Mouse (Mus musculus): Measurements from ENCODE around the gene Ctnnd2. TPM values are rescaled to one million over a fixed set of nuclear protein-coding genes. Genes with fewer than 3 reads are reported as not detected.

Gene Ctnnd2
- total and polyA plus RNA-seq, 3 experiments = 0.16 TPM; not detected in 2

DNA sequence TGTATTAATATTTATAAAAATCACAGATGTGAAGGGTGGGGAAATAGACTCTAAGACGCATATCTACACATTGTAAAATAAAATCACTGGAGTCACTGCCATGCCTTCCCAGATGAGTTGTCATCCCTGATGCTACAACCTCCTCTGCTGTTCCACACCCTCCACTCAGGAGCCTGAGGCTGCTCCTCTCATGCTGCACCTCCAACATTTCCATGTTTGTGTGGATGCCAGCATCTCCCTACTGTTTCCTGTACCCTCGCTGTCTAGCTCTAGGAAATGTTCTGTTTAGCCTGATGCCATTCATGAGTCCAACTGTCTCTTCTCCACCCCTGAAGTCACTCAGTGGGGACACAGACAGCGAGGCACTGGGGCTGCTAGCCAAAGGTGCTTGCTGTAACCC lies 620.9 kb downstream of the Ctnnd2 start:
- no peak overlapping the region for H3K4me3 ChIP-seq (ENCODE audit: low read depth, low read length)
- H3K4me1 ChIP-seq (ENCODE audit: insufficient read depth, low read depth, low read length) = no peaks in the 10 kb centered on the region
- ATAC-seq (ENCODE audit: extremely low read depth, insufficient number of reproducible peaks, low FRiP score, poor library complexity, severe bottlenecking) (no peak), DNase-seq (ENCODE audit: low spot score) (no peak)
- TF ChIP-seq TAL1 (conservative IDR thresholded peaks at IDR 0.05; ENCODE audit: low read depth, low read length) (no peak), CTCF (IDR thresholded peaks at IDR 0.05; ENCODE audit: low read depth, low read length) (no peak), POLR2AphosphoS5 (IDR thresholded peaks at IDR 0.05; ENCODE audit: insufficient replicate concordance, low read depth, low read length) (no peak), GATA1 (IDR thresholded peaks at IDR 0.05; ENCODE audit: borderline replicate concordance, low read length) (no peak), GATA2 (IDR thresholded peaks at IDR 0.05; ENCODE audit: borderline replicate concordance, low read depth, low read length) (no peak)
- H3K36me3 ChIP-seq (replicated peaks) = no peaks in the 10 kb centered on the region
- no peaks in the 10 kb centered on the region for H3K27me3 ChIP-seq (ENCODE audit: insufficient read depth, low read length)
- H3K9me3 ChIP-seq (replicated peaks) = no peaks in the 10 kb centered on the region

DNA sequence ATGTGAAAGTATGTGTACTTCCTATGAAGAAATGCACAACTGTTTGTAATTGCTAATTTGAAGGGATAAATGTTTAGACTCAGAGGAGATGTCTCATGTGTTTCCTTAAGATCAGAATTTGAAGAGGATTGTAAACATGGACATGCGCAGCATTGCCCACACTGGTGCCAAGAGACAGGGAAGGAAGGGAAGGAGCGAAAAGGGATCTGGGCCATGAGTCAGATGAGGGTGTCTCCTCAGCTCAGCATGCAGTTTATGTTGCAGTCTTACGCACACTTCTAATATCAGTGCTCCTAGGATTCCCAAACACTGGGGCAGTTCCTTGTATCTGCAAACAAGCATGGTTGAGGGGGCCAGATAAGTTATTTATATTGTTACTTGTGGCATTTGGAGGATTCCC lies 623.3 kb downstream of the Ctnnd2 start:
- Histone ChIP-seq H3K9me3 (replicated peaks) (no peaks in the 10 kb centered on the region), H3K4me1 (ENCODE audit: insufficient read depth, low read depth, low read length) (no peaks in the 10 kb centered on the region), H3K4me3 (ENCODE audit: low read depth, low read length) (no peak overlapping the region), H3K36me3 (replicated peaks) (no peaks in the 10 kb centered on the region), H3K27me3 (ENCODE audit: insufficient read depth, low read length) (no peaks in the 10 kb centered on the region)
- DNase-seq (ENCODE audit: low spot score) (no peak), ATAC-seq (ENCODE audit: extremely low read depth, insufficient number of reproducible peaks, low FRiP score, poor library complexity, severe bottlenecking) (no peak)
- TF ChIP-seq POLR2AphosphoS5 (IDR thresholded peaks at IDR 0.05; ENCODE audit: insufficient replicate concordance, low read depth, low read length) (no peak), CTCF (IDR thresholded peaks at IDR 0.05; ENCODE audit: low read depth, low read length) (no peak), TAL1 (conservative IDR thresholded peaks at IDR 0.05; ENCODE audit: low read depth, low read length) (no peak), GATA1 (IDR thresholded peaks at IDR 0.05; ENCODE audit: borderline replicate concordance, low read length) (no peak), GATA2 (IDR thresholded peaks at IDR 0.05; ENCODE audit: borderline replicate concordance, low read depth, low read length) (no peak)

DNA sequence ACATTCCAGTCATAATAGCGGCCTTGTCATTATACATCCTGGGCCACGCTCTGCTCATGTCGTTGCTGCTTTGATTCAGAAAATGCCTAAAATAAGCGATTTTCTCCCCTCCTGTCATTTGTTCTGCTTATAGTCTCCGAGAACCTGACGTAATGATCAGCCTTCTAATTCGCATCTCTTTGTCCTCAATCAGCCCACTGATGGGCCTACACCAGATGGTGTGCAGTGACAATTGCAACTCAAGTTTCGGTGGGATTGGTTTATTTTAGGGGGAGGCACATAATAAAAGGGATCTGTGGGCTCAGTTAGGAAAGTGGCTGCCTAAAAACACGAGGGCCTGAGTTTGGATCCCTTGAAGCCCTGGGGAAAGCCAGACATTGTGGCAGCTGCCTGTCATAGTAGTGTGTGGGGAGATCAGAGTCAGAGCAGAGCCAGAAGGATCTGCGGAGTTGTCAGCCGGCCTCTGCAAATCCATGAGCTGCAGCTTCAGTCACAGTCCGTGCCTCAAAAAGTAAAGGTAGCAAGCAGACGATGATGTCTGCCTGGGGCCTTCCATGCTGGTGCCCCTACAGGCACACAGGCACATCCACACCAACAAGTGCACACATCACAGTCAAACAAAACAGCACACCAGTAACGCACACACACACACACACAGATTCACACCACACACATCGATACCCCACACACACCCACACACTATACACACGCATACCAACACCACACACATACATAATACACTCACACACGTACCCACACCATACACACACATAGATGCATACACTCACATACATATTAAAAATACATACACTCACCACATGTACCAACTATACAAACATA lies 655.3 kb downstream of the Ctnnd2 start:
- H3K4me3 ChIP-seq (ENCODE audit: low read depth, low read length) = no peak overlapping the region
- no peak for DNase-seq (ENCODE audit: low spot score)
- H3K27me3 ChIP-seq (ENCODE audit: insufficient read depth, low read length) = no peaks in the 10 kb centered on the region
- H3K4me1 ChIP-seq (ENCODE audit: insufficient read depth, low read depth, low read length) = no peaks in the 10 kb centered on the region
- TF ChIP-seq GATA2 (IDR thresholded peaks at IDR 0.05; ENCODE audit: borderline replicate concordance, low read depth, low read length) = no peak
- TF ChIP-seq TAL1 (conservative IDR thresholded peaks at IDR 0.05; ENCODE audit: low read depth, low read length) = no peak
- TF ChIP-seq POLR2AphosphoS5 (IDR thresholded peaks at IDR 0.05; ENCODE audit: insufficient replicate concordance, low read depth, low read length) = no peak
- TF ChIP-seq GATA1 (IDR thresholded peaks at IDR 0.05; ENCODE audit: borderline replicate concordance, low read length) = no peak
- TF ChIP-seq CTCF (IDR thresholded peaks at IDR 0.05; ENCODE audit: low read depth, low read length) = no peak
- no peak for ATAC-seq (ENCODE audit: extremely low read depth, insufficient number of reproducible peaks, low FRiP score, poor library complexity, severe bottlenecking)
- H3K36me3 ChIP-seq (replicated peaks) = no peaks in the 10 kb centered on the region
- H3K9me3 ChIP-seq (replicated peaks) = no peaks in the 10 kb centered on the region

DNA sequence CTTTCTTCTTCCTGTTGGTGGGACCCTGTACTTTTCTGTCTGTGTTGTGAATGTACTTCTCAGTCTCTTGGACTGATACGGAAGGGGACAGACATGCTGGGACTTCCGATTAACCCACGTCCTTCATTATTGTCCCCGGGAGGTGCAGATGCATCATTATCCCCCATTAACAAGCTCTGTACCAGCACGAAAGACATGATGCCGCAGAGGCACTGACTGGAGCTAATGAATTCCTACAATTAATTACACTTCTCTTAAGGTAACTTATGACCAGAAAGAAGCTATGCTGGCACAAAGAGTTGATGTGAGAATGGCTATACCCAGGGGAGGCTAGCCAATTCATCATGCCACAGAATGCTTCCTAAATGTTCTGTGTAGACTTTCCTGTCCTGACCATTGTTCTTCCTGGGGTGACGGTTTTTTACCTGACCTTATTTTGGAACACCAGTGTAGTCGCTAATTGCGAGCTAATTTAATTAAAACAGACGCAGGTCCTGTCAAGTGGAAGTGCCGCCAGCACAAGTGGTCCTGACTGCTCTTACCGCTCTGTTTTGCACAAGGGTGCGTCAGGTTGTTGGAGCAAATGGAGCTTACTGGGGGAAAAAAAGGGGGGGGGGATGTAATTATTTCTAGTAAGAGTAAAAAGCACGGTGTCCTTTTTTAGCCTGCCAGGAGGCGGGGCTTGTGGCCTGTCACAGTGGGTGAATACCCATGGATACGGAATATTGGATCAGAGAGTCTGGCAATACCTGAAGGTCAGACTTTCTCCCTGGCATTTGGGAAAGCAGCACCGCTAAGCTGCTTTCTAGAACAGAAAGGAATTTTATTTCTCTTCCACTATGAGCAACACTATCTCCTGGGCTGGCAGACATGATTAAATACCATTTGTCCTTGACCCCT lies 685.1 kb downstream of the Ctnnd2 start:
- Histone ChIP-seq H3K27me3 (ENCODE audit: insufficient read depth, low read length) (no peaks in the 10 kb centered on the region), H3K36me3 (replicated peaks) (no peaks in the 10 kb centered on the region), H3K4me1 (ENCODE audit: insufficient read depth, low read depth, low read length) (no peaks in the 10 kb centered on the region), H3K4me3 (ENCODE audit: low read depth, low read length) (no peak overlapping the region), H3K9me3 (replicated peaks) (peaks cover 2% of the 10 kb centered on the region; the same call in 1 of the 2 replicates)
- TF ChIP-seq POLR2AphosphoS5 (IDR thresholded peaks at IDR 0.05; ENCODE audit: insufficient replicate concordance, low read depth, low read length) (no peak), TAL1 (conservative IDR thresholded peaks at IDR 0.05; ENCODE audit: low read depth, low read length) (no peak), GATA2 (IDR thresholded peaks at IDR 0.05; ENCODE audit: borderline replicate concordance, low read depth, low read length) (no peak), GATA1 (IDR thresholded peaks at IDR 0.05; ENCODE audit: borderline replicate concordance, low read length) (no peak), CTCF (IDR thresholded peaks at IDR 0.05; ENCODE audit: low read depth, low read length) (no peak)
- DNase-seq (ENCODE audit: low spot score) (no peak), ATAC-seq (ENCODE audit: extremely low read depth, insufficient number of reproducible peaks, low FRiP score, poor library complexity, severe bottlenecking) (no peak)

- Histone ChIP-seq H3K4me1 (ENCODE audit: insufficient read depth, low read depth, low read length) (no peaks in the 10 kb centered on the region), H3K27me3 (ENCODE audit: insufficient read depth, low read length) (no peaks in the 10 kb centered on the region), H3K36me3 (replicated peaks) (no peaks in the 10 kb centered on the region), H3K4me3 (ENCODE audit: low read depth, low read length) (no peak overlapping the region), H3K9me3 (replicated peaks) (no peaks in the 10 kb centered on the region)
- DNase-seq (ENCODE audit: low spot score) (no peak), ATAC-seq (ENCODE audit: extremely low read depth, insufficient number of reproducible peaks, low FRiP score, poor library complexity, severe bottlenecking) (no peak)
- TF ChIP-seq POLR2AphosphoS5 (IDR thresholded peaks at IDR 0.05; ENCODE audit: insufficient replicate concordance, low read depth, low read length) (no peak), GATA2 (IDR thresholded peaks at IDR 0.05; ENCODE audit: borderline replicate concordance, low read depth, low read length) (no peak), TAL1 (conservative IDR thresholded peaks at IDR 0.05; ENCODE audit: low read depth, low read length) (no peak), CTCF (IDR thresholded peaks at IDR 0.05; ENCODE audit: low read depth, low read length) (no peak), GATA1 (IDR thresholded peaks at IDR 0.05; ENCODE audit: borderline replicate concordance, low read length) (no peak)
Observed at GRCm38 (mm10) chr15:30867429-30867828, 695.0 kb downstream of the Ctnnd2 start.
